Mouse (Mus musculus) cerebellum, adult 2 months (tissue): Measurements from ENCODE around the gene Ddx39b.
A peak's percentile ranks its signal among the peaks of the same experiment; 100 is the strongest.

Source experiments
- CTCF ChIP-seq: fragments of 200-500 bp; IDR thresholded peaks from 2 replicates; pipeline ENCODE4 v1.5.1; 2011; ENCODE audit warnings: low read depth, mild to moderate bottlenecking, control low read depth, low read length, moderate library complexity, borderline replicate concordance; ENCODE audit not compliant: insufficient read depth
- POLR2A ChIP-seq: fragments of 200-500 bp; IDR thresholded peaks from 2 replicates; pipeline ENCODE4 v1.6.1; 2011; ENCODE audit warnings: low read length, control low read depth, borderline replicate concordance; ENCODE audit not compliant: insufficient read depth

GRCm38 (mm10) chr17:35242015-35242941 lies 732 bp downstream of the Ddx39b start:
- peak; percentile 7; the same call in 1 of the 2 replicates for TF ChIP-seq POLR2A
- no peak for TF ChIP-seq CTCF
